Mouse (Mus musculus) CH12.LX (cell line): ENCODE data around the gene Bphl. TPM values are rescaled to one million over a fixed set of nuclear protein-coding genes. Genes with fewer than 3 reads are reported as not detected.

ENCODE experiments used
- DNase-seq: peaks from one replicate; pipeline ENCODE4 v3.0.0-alpha.2; 2013; ENCODE audit errors: extremely low read depth
- H3K27ac ChIP-seq: 2 replicates; pipeline ENCODE4 v1.5.1; 2012; ENCODE audit warnings: low read depth, mild to moderate bottlenecking, control low read depth, moderate library complexity; ENCODE audit not compliant: insufficient read depth
- H3K27me3 ChIP-seq: replicated peaks from 2 replicates; pipeline ENCODE3; 2012; ENCODE audit warnings: inconsistent platforms
- H3K36me3 ChIP-seq, 2 experiments: replicated peaks in 1 of 2; 2 replicates each; pipeline versions ENCODE3 to v1.6.1; 2012; ENCODE audit warnings: inconsistent platforms in 1 of 2, low read length in 1 of 2, mild to moderate bottlenecking in 1 of 2, mixed read lengths in 1 of 2, moderate library complexity in 1 of 2; ENCODE audit not compliant: control insufficient read depth in 1 of 2, insufficient read depth in 1 of 2
- H3K4me1 ChIP-seq, 2 experiments: 2 replicates each; pipeline ENCODE4 v1.6.1; 2012; ENCODE audit warnings: inconsistent platforms in 1 of 2, moderate library complexity in 1 of 2; ENCODE audit not compliant: insufficient read depth in 2 of 2, control insufficient read depth in 1 of 2
- H3K4me2 ChIP-seq: 2 replicates; pipeline ENCODE4 v1.6.1; 2012; ENCODE audit warnings: low read depth, mild to moderate bottlenecking, control low read depth; ENCODE audit not compliant: poor library complexity, insufficient read depth, severe bottlenecking
- H3K4me3 ChIP-seq, 3 experiments: fragments of 150-350 bp in 1 of 3; sonication (generic) in 1 of 3; replicated peaks in 1 of 3; 2 replicates each; pipeline versions ENCODE3 to v1.5.1; 2011 to 2012; ENCODE audit warnings: low read depth in 2 of 3, low read length in 2 of 3, mild to moderate bottlenecking in 2 of 3, moderate library complexity in 2 of 3, control low read depth in 1 of 3, improper control_type of control experiment in 1 of 3, inconsistent platforms in 1 of 3, mixed read lengths in 1 of 3; ENCODE audit not compliant: poor library complexity in 1 of 3
- H3K79me2 ChIP-seq: replicated peaks from 2 replicates; pipeline ENCODE4 v1.6.1; 2012; ENCODE audit warnings: mild to moderate bottlenecking, moderate library complexity; ENCODE audit not compliant: control insufficient read depth, poor library complexity, insufficient read depth, severe bottlenecking; ENCODE audit errors: extremely low read depth
- H3K9ac ChIP-seq: 2 replicates; pipeline ENCODE4 v1.6.1; 2012; ENCODE audit warnings: low read depth, mild to moderate bottlenecking, control low read depth, moderate library complexity; ENCODE audit not compliant: insufficient read depth
- H3K9me3 ChIP-seq: replicated peaks from 2 replicates; pipeline ENCODE3; 2012; ENCODE audit warnings: low read length, inconsistent platforms, mixed read lengths
- BHLHE40 ChIP-seq: IDR thresholded peaks from 2 replicates; pipeline ENCODE4 v1.6.1; 2011; ENCODE audit warnings: mild to moderate bottlenecking, low read depth, low read length, improper control_type of control experiment
- CHD1 ChIP-seq: IDR thresholded peaks from 2 replicates; pipeline ENCODE4 v1.6.1; 2012; ENCODE audit warnings: low read depth, low read length, improper control_type of control experiment, inconsistent platforms
- CHD2 ChIP-seq: IDR thresholded peaks from 2 replicates; pipeline ENCODE4 v1.6.1; 2011; ENCODE audit warnings: low read length, improper control_type of control experiment
- CTCF ChIP-seq, 2 experiments: IDR thresholded peaks in 1 of 2; conservative IDR thresholded peaks in 1 of 2; 2 replicates each; pipeline ENCODE4 v1.5.1; 2011 to 2012; ENCODE audit warnings: low read depth in 2 of 2, low read length in 2 of 2, improper control_type of control experiment in 1 of 2, inconsistent platforms in 1 of 2, mild to moderate bottlenecking in 1 of 2, moderate library complexity in 1 of 2
- E2F4 ChIP-seq: IDR thresholded peaks from 2 replicates; pipeline ENCODE4 v1.6.1; 2011; ENCODE audit warnings: low read depth, low read length, improper control_type of control experiment; ENCODE audit not compliant: insufficient replicate concordance
- ELF1 ChIP-seq: IDR thresholded peaks from 2 replicates; pipeline ENCODE4 v1.6.1; 2014; ENCODE audit warnings: low read depth, mild to moderate bottlenecking, inconsistent platforms, low read length, improper control_type of control experiment
- EP300 ChIP-seq: IDR thresholded peaks from 2 replicates; pipeline ENCODE4 v1.6.1; 2011; ENCODE audit warnings: low read length, improper control_type of control experiment
- ETS1 ChIP-seq: conservative IDR thresholded peaks from 2 replicates; pipeline ENCODE4 v1.6.1; 2012; ENCODE audit warnings: low read depth, mild to moderate bottlenecking, inconsistent platforms, low read length, improper control_type of control experiment, moderate library complexity
- GABPA ChIP-seq: IDR thresholded peaks from 2 replicates; pipeline ENCODE4 v1.6.1; 2012; ENCODE audit warnings: low read depth, low read length, improper control_type of control experiment, inconsistent platforms; ENCODE audit not compliant: insufficient replicate concordance
- HCFC1 ChIP-seq: IDR thresholded peaks from 2 replicates; pipeline ENCODE4 v1.6.1; 2012; ENCODE audit warnings: low read depth, mild to moderate bottlenecking, inconsistent platforms, low read length, improper control_type of control experiment
- IRF4 ChIP-seq: IDR thresholded peaks from 2 replicates; pipeline ENCODE4 v1.6.1; 2014; ENCODE audit warnings: low read depth, mild to moderate bottlenecking, inconsistent platforms, low read length, improper control_type of control experiment
- JUN ChIP-seq: IDR thresholded peaks from 2 replicates; pipeline ENCODE4 v1.6.1; 2011; ENCODE audit warnings: low read depth, mild to moderate bottlenecking, low read length, improper control_type of control experiment, moderate library complexity; ENCODE audit not compliant: insufficient read depth
- JUND ChIP-seq: conservative IDR thresholded peaks from 2 replicates; pipeline ENCODE4 v1.6.1; 2011; ENCODE audit warnings: low read depth, low read length, improper control_type of control experiment
- KAT2A ChIP-seq: IDR thresholded peaks from 2 replicates; pipeline ENCODE4 v1.6.1; 2012; ENCODE audit warnings: low read length, improper control_type of control experiment, inconsistent platforms; ENCODE audit not compliant: insufficient replicate concordance
- MAFK ChIP-seq: IDR thresholded peaks from 2 replicates; pipeline ENCODE4 v1.6.1; 2011; ENCODE audit warnings: low read length, improper control_type of control experiment; ENCODE audit not compliant: insufficient replicate concordance
- MAX ChIP-seq: IDR thresholded peaks from 2 replicates; pipeline ENCODE4 v1.6.1; 2011; ENCODE audit warnings: low read length, improper control_type of control experiment
- MAZ ChIP-seq: IDR thresholded peaks from 2 replicates; pipeline ENCODE4 v1.6.1; 2012; ENCODE audit warnings: low read depth, mild to moderate bottlenecking, inconsistent platforms, low read length, improper control_type of control experiment, moderate library complexity
- MEF2A ChIP-seq: IDR thresholded peaks from 2 replicates; pipeline ENCODE4 v1.6.1; 2014; ENCODE audit warnings: low read depth, mild to moderate bottlenecking, inconsistent platforms, low read length, improper control_type of control experiment, borderline replicate concordance
- MXI1 ChIP-seq: IDR thresholded peaks from 2 replicates; pipeline ENCODE4 v1.6.1; 2011; ENCODE audit warnings: mild to moderate bottlenecking, low read depth, low read length, improper control_type of control experiment
- MYC ChIP-seq: IDR thresholded peaks from 2 replicates; pipeline ENCODE4 v1.6.1; 2011; ENCODE audit warnings: low read depth, mild to moderate bottlenecking, improper control_type of control experiment, low read length
- NELFE ChIP-seq: IDR thresholded peaks from 2 replicates; pipeline ENCODE4 v1.6.1; 2011; ENCODE audit warnings: low read depth, low read length, improper control_type of control experiment
- NRF1 ChIP-seq: IDR thresholded peaks from 2 replicates; pipeline ENCODE4 v1.6.1; 2014; ENCODE audit warnings: low read depth, mild to moderate bottlenecking, inconsistent platforms, low read length, improper control_type of control experiment, moderate library complexity
- PAX5 ChIP-seq: IDR thresholded peaks from 2 replicates; pipeline ENCODE4 v1.6.1; 2012; ENCODE audit warnings: low read length, inconsistent platforms, mixed read lengths
- POLR2A ChIP-seq: IDR thresholded peaks from 2 replicates; pipeline ENCODE4 v1.6.1; 2011; ENCODE audit warnings: low read depth, mild to moderate bottlenecking, improper control_type of control experiment, low read length
- POLR2AphosphoS2 ChIP-seq: IDR thresholded peaks from 2 replicates; pipeline ENCODE4 v1.6.1; 2011; ENCODE audit warnings: low read depth, low read length, improper control_type of control experiment
- RAD21 ChIP-seq: IDR thresholded peaks from 2 replicates; pipeline ENCODE4 v1.6.1; 2011; ENCODE audit warnings: low read depth, mild to moderate bottlenecking, low read length, improper control_type of control experiment, moderate library complexity
- RCOR1 ChIP-seq: conservative IDR thresholded peaks from 2 replicates; pipeline ENCODE4 v1.6.1; 2012; ENCODE audit warnings: low read depth, mild to moderate bottlenecking, inconsistent platforms, low read length, improper control_type of control experiment
- SIN3A ChIP-seq: IDR thresholded peaks from 2 replicates; pipeline ENCODE4 v1.6.1; 2012; ENCODE audit warnings: low read length, improper control_type of control experiment, inconsistent platforms
- SMC3 ChIP-seq: IDR thresholded peaks from 2 replicates; pipeline ENCODE4 v1.6.1; 2011; ENCODE audit warnings: low read depth, low read length, improper control_type of control experiment
- TBP ChIP-seq: conservative IDR thresholded peaks from 2 replicates; pipeline ENCODE4 v1.6.1; 2011; ENCODE audit warnings: low read depth, low read length, improper control_type of control experiment
- TCF12 ChIP-seq: IDR thresholded peaks from 2 replicates; pipeline ENCODE4 v1.6.1; 2014; ENCODE audit warnings: low read depth, mild to moderate bottlenecking, inconsistent platforms, low read length, improper control_type of control experiment
- UBTF ChIP-seq: IDR thresholded peaks from 2 replicates; pipeline ENCODE4 v1.6.1; 2012; ENCODE audit warnings: low read depth, mild to moderate bottlenecking, inconsistent platforms, low read length, improper control_type of control experiment, moderate library complexity
- USF1 ChIP-seq: IDR thresholded peaks from 2 replicates; pipeline ENCODE4 v1.6.1; 2014; ENCODE audit warnings: low read depth, mild to moderate bottlenecking, inconsistent platforms, low read length, improper control_type of control experiment
- USF2 ChIP-seq: conservative IDR thresholded peaks from 2 replicates; pipeline ENCODE4 v1.6.1; 2011; ENCODE audit warnings: low read depth, low read length, improper control_type of control experiment
- ZC3H11A ChIP-seq: IDR thresholded peaks from 2 replicates; pipeline ENCODE4 v1.6.1; 2012; ENCODE audit warnings: low read depth, mild to moderate bottlenecking, inconsistent platforms, low read length, improper control_type of control experiment
- ZKSCAN1 ChIP-seq: IDR thresholded peaks from 2 replicates; pipeline ENCODE4 v1.6.1; 2012; ENCODE audit warnings: low read depth, inconsistent platforms, low read length, improper control_type of control experiment, borderline replicate concordance
- ZMIZ1 ChIP-seq: IDR thresholded peaks from 2 replicates; pipeline ENCODE4 v1.6.1; 2012; ENCODE audit warnings: low read depth, mild to moderate bottlenecking, inconsistent platforms, low read length, improper control_type of control experiment
- ZNF384 ChIP-seq: IDR thresholded peaks from 2 replicates; pipeline ENCODE4 v1.6.1; 2012; ENCODE audit warnings: low read depth, low read length, improper control_type of control experiment, inconsistent platforms
- dilution Hi-C: fragments of 300-500 bp; cut with MboI; formaldehyde crosslinking; loops from 2 replicates; pipeline ENCODE4 v1.14.3; 2020; ENCODE audit warnings: low sequenced_read_pairs; ENCODE audit not compliant: extremely low pct_unique_long_range_greater_than_20kb, extremely low pct_ligation_motif_present
- in situ Hi-C: fragments of 300-500 bp; cut with MboI; formaldehyde crosslinking; loops from 3 replicates; pipeline ENCODE4 v1.14.3; 2019; ENCODE audit warnings: low sequenced_read_pairs, low pct_ligation_motif_present, low pct_unique_long_range_greater_than_20kb, mixed read lengths
- polyA plus RNA-seq: library from polyadenylated mRNA; unstranded; fragments of >175 nt; gene quantifications from 2 replicates; pipeline ENCODE4 v1.2.1, GENCODE M21; 2012; ENCODE audit warnings: low read depth; ENCODE audit not compliant: insufficient read length
- total RNA-seq, 2 experiments: library from RNA; depleted of rRNA; stranded (reverse); fragments of 300-350 nt in 1 of 2; fragments of >200 nt in 1 of 2; gene quantifications; 2 replicates each; pipeline ENCODE4 v1.2.3; 2012 to 2014

Bphl gene
- total and polyA plus RNA-seq, 3 experiments: 18.1 to 41.3 (median 35.3) TPM

- peaks cover 8 to 29% of the 10 kb centered on the region in 2 experiments for H3K4me1 ChIP-seq
- peak within 1 kb of the TSS; percentile 75 for H3K9ac ChIP-seq
- no peak within 1 kb of the TSS for H3K27ac ChIP-seq
- H3K9me3 ChIP-seq: no peaks in the 10 kb centered on the region
- peaks cover 9 to 12% of the 10 kb centered on the region in 2 experiments for H3K36me3 ChIP-seq
- peak within 1 kb of the TSS; percentile 47 to 73 (median 60) for H3K4me3 ChIP-seq
- DNase-seq: peak; percentile 57
- no peaks in the 10 kb centered on the region for H3K79me2 ChIP-seq
- in situ Hi-C loops: no loop called here
- TF ChIP-seq JUN: no peak
- TF ChIP-seq HCFC1: 0 out of 2 replicates have a peak, but pooled peaks have one; percentile 7
- peak; percentile 17; the same call in 1 of the 2 replicates for TF ChIP-seq SIN3A
- TF ChIP-seq UBTF: no peak
- TF ChIP-seq MYC: no peak
- TF ChIP-seq MAX: 0 out of 2 replicates have a peak, but pooled peaks have one; percentile 15
- no peak for TF ChIP-seq RCOR1
- TF ChIP-seq MEF2A: peak; percentile 63; the same call in 1 of the 2 replicates
- TF ChIP-seq CHD1: no peak
- TF ChIP-seq PAX5: no peak
- TF ChIP-seq MXI1: no peak; the same call in none of the 2 replicates
- TF ChIP-seq CTCF (conservative IDR thresholded peaks at IDR 0.05 in 1 of 2, IDR thresholded peaks at IDR 0.05 in 1 of 2; ENCODE audit: low read depth in 2 of 2, low read length in 2 of 2): no peak; a peak in 1 of 4 replicates
- no peak for TF ChIP-seq JUND
- TF ChIP-seq GABPA: no peak
- TF ChIP-seq MAZ: peak; percentile 19; the same call in 1 of the 2 replicates
- TF ChIP-seq ZNF384: no peak
- 0 out of 2 replicates have a peak, but pooled peaks have one; percentile 10 for TF ChIP-seq ETS1
- TF ChIP-seq KAT2A: no peak
- TF ChIP-seq ELF1: no peak
- no peak; the same call in 1 of the 2 replicates for TF ChIP-seq IRF4
- peak; percentile 64 for TF ChIP-seq CHD2
- no peak for TF ChIP-seq POLR2AphosphoS2
- peak; percentile 93 for TF ChIP-seq TBP
- no peak for TF ChIP-seq USF1
- TF ChIP-seq E2F4: no peak
- TF ChIP-seq TCF12: peak; percentile 90
- TF ChIP-seq ZC3H11A: no peak
- TF ChIP-seq NELFE: peak; percentile 92
- TF ChIP-seq RAD21: no peak
- TF ChIP-seq USF2: no peak
- no peak for TF ChIP-seq EP300
- no peak for TF ChIP-seq BHLHE40
- no peak for TF ChIP-seq ZKSCAN1
- no peak for TF ChIP-seq MAFK
- TF ChIP-seq ZMIZ1: peak; percentile 88
- TF ChIP-seq POLR2A: peak; percentile 97
- 0 out of 2 replicates have a peak, but pooled peaks have one; percentile 33 for TF ChIP-seq NRF1
- TF ChIP-seq SMC3: peak; percentile 28
- TF ChIP-seq, all 38 proteins: peak for 14
- Histone ChIP-seq H3K27me3 (peaks cover 2% of the 10 kb centered on the region), H3K4me2 (peak within 1 kb of the TSS; percentile 86)
- dilution Hi-C loops: no loop called here
Observed at GRCm38 (mm10) chr13:34077492-34078271, 40.3 kb downstream of the Bphl start, which contains the start of gene Tubb2a. Gene Tubb2a (minus strand): TSS chr13:34078007.
